Mouse (Mus musculus): ENCODE results near the gene Tlr13.

Tlr13 gene

GRCm38 (mm10) chrX:106142936-106143335 lies at the start of gene Tlr13:
Tlr13 (plus strand) TSS chrX:106143204.
- no peak for DNase-seq

GRCm38 (mm10) chrX:106105464-106105863 lies 37.5 kb upstream of the Tlr13 start:
- DNase-seq, result peak; percentile 57

- no peak for DNase-seq
These were observed 29.1 kb upstream of the Tlr13 start for GRCm38 (mm10) chrX:106113881-106114280.

GRCm38 (mm10) chrX:106114674-106115073 lies 28.3 kb upstream of the Tlr13 start:
- DNase-seq, result no peak

- no peak for DNase-seq
These were observed 20.2 kb upstream of the Tlr13 start for GRCm38 (mm10) chrX:106122823-106123222.

GRCm38 (mm10) chrX:106128283-106128682 lies 14.7 kb upstream of the Tlr13 start:
- no peak for DNase-seq

- DNase-seq, result no peak
These were observed 13.1 kb upstream of the Tlr13 start for GRCm38 (mm10) chrX:106129877-106130276.

- no peak for DNase-seq
These were observed 8.1 kb upstream of the Tlr13 start for GRCm38 (mm10) chrX:106134916-106135315.

- DNase-seq, result no peak
These were observed 7.5 kb upstream of the Tlr13 start for GRCm38 (mm10) chrX:106135484-106135883.

GRCm38 (mm10) chrX:106135916-106136575 lies 7.0 kb upstream of the Tlr13 start:
- DNase-seq, result no peak

- no peak for DNase-seq
These were observed 3.5 kb upstream of the Tlr13 start for GRCm38 (mm10) chrX:106139309-106140070.

GRCm38 (mm10) chrX:106148185-106148584 lies 5.2 kb downstream of the Tlr13 start:
- DNase-seq, result no peak

GRCm38 (mm10) chrX:106149460-106149859 lies 6.5 kb downstream of the Tlr13 start:
- no peak for DNase-seq

- no peak for DNase-seq
These were observed 11.2 kb downstream of the Tlr13 start for GRCm38 (mm10) chrX:106154180-106154586.

- no peak for DNase-seq
These were observed 12.9 kb downstream of the Tlr13 start for GRCm38 (mm10) chrX:106155892-106156291.

- peak; percentile 7 for DNase-seq
These were observed 21.0 kb downstream of the Tlr13 start for GRCm38 (mm10) chrX:106163995-106164394.

- DNase-seq, result no peak
These were observed 21.6 kb downstream of the Tlr13 start for GRCm38 (mm10) chrX:106164555-106164954.

- no peak for DNase-seq
These were observed 22.1 kb downstream of the Tlr13 start for GRCm38 (mm10) chrX:106165089-106165488.

GRCm38 (mm10) chrX:106171106-106171852 lies 28.3 kb downstream of the Tlr13 start:
- DNase-seq, result peak; percentile 86

- DNase-seq, result no peak
These were observed 28.8 kb downstream of the Tlr13 start for GRCm38 (mm10) chrX:106171853-106172154.

- DNase-seq, result no peak
These were observed 33.3 kb downstream of the Tlr13 start for GRCm38 (mm10) chrX:106176331-106176730.

- DNase-seq, result no peak
These were observed 41.3 kb downstream of the Tlr13 start for GRCm38 (mm10) chrX:106184279-106184678.

- no peak for DNase-seq
These were observed 42.7 kb downstream of the Tlr13 start for GRCm38 (mm10) chrX:106185706-106186105.

All from lung, postnatal 10 days (tissue).